Mouse (Mus musculus) kidney, postnatal 10 days (tissue): ENCODE measurements at regions not wholly inside any gene's neighbourhood (a gene's known extent, or its start where the extent isn't known, plus 50 kb on each side); places are given as distances from the start of the nearest gene placed in this dataset.

Experiments
- DNase-seq: peaks from one replicate; pipeline ENCODE4 v3.0.0; 2021; ENCODE audit warnings: mixed read lengths

DNA sequence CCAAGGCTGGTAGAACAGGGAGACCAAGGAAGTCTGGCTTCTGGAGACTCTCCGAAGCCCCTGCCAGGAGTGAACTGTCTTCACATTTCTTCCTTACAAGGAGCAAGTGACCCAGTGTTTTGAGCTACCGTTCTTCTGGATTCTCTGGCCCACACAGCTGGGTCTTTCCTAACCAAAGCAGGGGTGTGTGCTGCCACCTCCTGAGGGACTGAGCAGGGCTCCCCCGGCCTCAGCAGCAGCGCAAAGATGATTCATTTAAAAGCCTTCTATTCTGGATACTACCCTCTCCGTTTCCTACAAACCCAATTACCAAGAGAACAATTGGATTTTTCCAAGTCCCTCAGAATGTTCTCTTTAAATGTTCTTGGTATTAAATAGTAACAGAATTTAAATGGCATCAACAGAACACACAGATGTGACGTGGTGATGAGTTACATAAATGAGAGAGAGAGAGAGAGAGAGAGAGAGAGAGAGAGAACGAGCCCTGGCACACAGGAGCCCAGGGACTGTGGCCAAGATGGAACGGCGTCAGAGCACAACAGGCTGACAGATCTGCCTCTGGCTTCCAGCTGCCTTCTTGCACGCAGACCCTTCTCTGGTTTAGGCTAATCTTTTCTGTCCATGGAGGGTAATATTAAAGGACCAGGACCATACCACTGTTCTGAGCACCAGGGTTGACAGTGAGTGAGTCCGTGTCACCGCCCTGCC lies 191.6 kb downstream of the Agtpbp1 start:
- no peak for DNase-seq

DNA sequence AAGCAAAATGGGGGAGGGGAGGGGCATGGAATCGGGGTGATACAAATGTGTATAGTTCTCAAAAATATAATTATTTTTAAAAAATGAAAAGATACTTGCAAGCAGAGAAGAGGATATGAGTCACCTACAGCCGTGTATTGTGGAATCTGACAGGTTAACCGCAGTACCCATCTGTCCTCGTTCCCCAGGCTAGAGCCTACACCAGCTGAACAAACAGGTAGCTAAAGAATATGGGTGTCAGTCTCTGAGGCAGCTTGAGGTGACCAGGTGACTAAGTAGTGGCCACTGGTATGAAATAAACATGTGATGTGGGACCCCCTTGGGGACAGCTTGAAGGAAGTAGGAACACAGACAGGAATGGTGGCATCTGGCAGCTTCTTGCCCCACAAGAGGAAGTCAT lies 192.2 kb downstream of the Agtpbp1 start:
- no peak for DNase-seq

DNA sequence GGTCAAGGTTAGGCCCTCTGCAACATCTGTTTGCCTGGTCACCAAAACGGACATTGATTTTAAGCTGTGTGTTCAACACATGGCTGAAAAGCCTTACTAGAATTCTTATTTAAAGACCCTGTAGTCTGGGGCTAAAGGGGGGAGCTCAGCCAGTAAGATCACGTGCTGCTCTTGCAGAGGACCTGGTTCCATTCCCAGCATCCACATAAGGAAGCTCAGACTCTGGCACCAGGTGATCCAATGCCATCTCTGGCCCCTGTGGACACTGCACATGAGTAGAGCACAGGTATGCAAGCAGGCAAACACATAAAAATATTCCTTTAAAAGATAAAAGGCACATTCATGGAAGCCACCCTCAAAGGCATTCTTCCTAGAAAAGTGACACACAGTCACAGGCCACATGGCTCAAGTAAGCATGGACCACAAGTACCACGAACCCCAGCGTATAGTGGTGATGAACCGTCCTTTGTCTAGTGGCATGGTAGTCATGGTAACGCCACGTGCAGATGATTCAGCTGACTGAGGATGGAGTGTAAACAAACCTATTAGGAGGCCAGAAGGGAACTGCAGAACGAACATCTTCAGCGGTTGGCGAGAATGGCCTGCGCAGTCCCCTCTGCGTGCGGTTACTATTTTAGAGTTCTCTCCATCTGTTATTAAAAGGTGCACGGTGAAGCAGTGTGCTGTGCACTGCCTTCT lies 197.3 kb downstream of the Agtpbp1 start:
- no peak for DNase-seq

DNA sequence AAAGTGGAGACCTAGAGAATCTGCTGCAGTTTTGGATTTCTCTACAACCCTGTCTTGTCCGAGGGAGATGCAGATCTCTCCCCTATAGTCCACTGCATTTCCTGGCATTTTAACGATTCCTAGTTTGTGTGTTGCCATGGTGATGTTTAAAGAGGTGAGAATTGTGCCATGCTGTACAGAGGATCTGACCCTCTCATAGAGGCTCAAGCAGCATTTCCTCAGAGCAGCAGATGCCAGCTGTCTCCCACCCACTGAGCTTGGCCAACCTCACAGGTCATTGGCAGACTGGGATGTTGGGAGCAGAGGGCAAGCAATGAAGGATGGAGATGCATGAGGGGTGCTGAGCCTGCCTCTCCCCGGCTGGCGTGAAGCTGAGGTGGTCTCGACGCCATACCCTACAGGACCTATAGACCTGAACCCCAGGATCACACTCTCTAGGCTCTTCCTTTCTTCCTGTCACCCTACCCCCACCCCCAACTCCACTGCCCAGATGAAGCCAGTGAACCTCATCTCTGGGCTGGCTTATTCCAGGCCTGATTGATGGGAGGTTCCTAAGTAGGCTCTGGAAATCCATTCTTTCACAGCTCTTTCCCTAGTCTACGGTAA lies 198.0 kb downstream of the Agtpbp1 start:
- no peak for DNase-seq

DNA sequence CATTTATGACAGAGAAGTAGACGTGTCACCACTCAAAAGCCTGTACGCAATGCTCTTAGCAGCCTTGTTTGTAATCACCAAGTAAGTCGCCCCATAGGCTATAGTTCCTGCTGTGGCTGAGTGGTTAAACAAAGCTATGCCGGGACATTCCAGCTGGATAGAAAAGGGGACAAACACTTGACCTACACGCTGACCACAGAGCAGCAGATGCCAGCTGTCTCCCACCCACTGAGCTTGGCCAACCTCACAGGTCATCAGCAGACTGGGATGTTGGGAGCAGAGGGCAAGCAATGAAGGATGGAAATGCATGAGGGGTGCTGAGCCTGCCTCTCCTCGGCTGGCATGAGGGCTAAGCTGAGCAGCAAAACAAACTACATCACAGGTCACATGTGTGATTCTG lies 199.2 kb downstream of the Agtpbp1 start:
- DNase-seq: no peak

DNA sequence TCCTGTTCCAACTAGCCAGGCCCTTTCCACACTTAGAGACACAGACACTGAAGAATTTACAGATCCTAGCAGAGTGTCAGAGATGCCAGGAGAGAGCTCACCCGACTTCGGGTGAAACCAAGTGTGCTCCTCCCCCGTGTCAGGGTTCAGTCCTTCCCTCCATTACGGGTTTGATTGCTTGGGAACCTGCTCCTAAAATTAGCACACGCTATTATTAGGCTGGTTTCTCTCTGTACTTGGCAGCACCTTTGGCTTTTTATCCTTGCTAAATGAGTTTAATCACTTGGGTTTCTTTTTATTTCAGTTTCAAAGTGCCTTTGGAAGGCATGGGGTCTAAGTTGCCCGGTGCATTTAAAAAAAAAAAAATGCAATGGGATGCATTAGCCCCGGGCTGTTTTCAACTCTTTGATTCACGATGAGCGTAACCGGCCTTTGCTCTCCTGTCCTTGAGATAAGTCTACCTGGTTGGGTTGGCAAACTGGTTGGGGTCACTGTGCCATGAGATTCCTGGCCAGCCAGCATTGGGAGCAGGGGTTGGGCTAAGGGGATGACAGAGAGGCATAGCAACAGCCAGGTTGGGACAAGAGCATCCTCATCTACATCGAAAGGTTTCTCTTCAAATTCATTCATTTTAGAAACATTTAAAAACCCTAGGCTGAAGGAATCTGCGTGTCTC lies 214.7 kb downstream of the Agtpbp1 start:
- DNase-seq: no peak

DNA sequence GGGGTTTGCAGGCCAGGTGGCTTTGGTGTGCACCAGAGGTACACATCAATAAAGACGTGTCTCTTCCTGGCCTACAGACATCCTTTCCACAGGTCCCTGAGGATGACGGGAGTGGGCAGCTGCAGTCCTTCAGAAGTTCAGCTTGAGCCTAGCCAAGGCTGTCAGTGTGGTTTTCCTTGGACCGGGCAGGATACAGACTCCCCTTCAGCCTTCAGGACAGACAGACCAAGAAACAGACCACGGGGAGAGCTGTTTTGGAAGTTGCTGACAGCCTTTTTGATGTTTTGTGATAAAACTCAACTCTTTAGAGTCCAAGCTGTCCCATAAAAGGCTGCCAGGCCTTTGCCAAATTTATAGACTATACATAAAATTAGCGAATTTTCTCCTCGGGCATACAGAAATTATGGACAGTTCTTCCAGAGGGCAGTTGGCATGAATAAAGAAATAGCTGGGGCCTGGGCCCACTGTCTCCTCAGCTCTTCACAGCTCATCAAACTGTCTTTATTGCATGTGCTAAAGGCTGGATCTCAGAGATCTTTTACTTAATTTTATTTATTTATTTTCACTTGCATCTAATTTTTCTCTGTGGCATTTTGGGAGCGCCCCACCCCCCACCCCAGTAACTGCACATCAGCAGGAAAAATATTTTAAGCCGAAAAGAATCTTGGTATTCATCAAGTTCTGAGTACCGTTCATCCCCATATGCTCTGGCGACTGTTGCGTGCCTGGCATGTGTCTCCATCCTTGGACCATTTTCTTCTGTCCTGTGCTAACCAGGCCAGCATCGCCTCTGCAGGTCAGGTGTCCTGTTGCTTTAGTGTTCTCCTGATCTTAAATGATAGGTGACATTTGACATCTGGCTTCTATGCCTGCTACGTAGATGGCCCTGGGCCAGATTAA lies 216.2 kb downstream of the Agtpbp1 start:
- DNase-seq: peak; percentile 13

DNA sequence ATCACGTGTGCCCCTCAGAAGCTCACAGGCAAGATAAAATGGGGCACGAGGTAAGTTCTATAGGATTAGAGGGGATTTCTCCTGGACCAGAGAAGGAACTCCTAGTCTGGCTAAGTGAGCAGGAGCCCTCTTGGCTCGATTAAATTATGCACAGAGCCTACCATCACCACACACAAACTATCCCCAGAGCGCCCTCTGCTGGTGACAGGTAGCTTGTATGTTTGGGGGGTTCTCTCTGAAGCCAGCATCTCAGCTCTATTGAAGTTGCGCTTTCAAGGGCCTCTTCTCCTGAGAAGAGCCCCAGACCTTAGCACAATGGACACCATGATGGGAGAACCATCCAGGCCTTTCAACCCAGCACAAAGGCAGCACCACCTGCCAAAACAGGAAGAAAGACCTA lies 219.6 kb downstream of the Agtpbp1 start:
- peak; percentile 86 for DNase-seq

DNA sequence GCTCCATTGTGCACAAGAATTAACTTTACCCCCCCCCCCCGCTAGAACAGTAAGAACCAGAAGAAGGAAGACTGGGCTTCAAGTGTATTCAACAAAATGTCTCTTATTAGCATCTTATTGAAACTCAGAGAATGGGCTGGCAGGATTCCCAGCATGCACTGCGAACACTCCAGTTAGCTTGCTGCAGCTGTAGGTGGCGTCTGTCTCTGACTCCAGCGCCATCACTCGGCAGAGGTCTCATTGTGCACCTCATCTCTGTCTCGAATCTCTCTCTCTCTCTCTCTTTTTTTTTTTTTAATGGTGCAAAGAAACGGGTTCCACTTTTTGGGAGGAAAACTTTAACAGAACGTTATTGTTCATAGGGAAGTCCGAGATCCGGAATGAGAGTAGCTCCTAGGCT lies 221.6 kb downstream of the Agtpbp1 start:
- DNase-seq: no peak

DNA sequence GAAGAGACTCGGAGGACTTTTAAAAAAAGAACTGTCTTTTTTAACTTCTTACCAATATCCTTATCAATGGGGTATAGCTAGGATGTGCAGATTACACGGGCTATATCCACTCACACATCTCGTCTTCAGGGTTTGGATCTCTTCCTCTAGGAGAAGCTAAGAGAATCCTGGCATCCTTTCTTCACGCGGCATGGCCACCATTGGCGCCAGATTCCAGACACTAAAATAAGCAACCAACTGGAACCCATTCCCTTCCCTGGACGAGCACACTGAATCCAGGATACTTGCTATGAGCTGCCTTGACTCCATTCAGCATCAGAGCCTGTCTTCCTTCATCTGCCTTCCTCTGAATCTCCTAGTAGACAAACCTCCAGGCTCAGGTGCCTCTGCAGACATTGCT lies 223.7 kb downstream of the Agtpbp1 start:
- no peak for DNase-seq

DNA sequence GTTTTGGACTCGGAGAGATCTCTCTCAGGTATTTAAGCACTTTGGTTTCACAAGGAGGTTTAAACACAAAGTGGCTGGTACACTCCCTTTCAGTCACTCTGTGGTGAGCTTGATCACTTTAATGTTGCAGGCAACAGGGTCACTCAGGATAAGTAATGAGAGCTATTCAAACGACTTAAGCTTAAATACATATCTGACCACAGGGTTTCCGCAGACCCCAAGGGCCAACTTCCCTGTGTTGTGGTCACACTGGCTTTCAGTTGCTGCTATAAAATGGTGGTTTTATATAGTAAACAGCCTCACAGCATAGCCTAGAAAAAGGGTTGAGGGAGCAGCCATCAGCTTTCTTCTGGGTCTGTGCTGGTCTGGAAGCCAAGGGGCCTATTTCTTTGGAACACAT lies 225.0 kb downstream of the Agtpbp1 start:
- no peak for DNase-seq

DNA sequence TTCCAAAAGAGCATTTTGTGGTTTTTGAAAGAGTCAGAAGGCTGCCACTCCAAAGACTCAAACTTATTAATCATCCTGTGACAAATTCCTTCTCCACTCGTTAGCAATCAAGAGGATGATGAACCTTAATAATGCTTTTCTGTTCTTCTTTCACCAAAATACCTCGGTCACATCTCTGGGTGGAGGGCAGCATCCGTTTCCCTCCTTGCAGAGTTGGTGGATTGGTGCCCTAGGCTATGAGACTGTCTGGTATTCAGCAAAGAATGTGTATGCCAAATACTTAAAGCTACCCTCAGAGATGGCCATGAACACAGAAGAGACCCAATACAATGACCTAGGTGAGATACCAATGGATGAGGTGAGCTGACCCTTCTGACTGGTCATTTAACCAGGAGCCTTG lies 226.6 kb downstream of the Agtpbp1 start:
- no peak for DNase-seq

DNA sequence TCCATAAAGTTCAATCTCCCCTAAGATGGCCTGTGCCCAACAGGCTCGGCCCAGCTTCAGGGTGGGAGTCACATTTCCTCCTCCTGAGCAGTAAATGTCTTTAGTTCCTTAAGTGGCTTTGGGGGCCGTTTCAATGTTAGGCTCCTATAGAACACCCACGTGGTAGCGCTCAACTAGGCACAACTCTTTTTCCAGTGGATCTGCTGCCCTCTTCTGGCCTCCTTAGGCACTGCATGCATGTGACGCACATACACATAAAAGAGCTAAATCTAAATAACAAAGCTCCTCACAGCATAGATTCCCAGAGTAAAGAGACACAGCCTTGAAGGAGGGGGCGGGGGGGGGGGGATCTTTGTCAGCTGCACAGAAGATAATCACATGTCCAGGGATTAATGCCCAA lies 233.6 kb downstream of the Agtpbp1 start:
- DNase-seq: peak; percentile 18

DNA sequence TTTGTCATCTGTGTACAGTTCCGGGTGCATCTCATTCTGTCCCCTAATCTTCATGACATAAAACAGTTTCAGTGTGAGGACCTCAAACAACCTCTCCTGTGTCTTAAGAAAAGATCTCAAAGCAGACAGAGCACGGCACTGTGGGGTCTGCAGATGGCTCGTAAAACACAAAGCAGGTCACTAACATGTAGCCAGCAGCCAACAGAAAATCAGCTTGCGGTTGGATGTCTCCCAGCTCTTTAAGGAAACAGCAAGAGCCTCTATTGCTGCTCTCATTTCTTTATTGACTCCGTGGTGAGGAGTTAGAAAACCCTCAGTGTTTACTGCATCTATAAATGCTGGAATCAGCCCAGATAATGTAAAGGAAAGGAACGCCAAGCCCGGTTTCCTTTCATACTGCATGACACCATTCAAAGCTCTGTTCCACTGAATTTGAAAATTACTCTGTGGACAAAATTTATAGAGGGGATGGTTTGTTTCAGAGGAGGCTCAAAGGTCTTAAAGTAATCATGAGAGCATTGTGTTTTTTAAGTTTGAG lies 234.3 kb downstream of the Agtpbp1 start:
- no peak for DNase-seq

DNA sequence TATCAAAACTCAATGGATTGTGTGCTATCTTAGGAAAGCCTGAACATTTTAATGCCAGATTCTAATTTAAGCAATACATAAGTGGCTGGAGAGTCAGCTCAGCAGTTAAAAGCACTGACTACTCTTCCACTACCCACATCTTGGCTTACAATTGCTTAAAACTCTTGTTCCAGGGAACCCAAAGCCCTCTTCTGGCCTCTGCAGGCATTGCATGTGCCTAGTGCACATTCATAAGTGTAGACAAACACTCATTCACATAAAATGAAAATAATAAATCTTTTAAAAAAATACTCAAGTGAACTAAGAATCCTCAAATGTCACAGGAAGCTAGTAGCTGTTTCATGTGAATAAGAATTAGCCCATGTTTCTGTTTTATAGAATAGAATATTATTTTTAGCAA lies 236.5 kb downstream of the Agtpbp1 start:
- no peak for DNase-seq

DNA sequence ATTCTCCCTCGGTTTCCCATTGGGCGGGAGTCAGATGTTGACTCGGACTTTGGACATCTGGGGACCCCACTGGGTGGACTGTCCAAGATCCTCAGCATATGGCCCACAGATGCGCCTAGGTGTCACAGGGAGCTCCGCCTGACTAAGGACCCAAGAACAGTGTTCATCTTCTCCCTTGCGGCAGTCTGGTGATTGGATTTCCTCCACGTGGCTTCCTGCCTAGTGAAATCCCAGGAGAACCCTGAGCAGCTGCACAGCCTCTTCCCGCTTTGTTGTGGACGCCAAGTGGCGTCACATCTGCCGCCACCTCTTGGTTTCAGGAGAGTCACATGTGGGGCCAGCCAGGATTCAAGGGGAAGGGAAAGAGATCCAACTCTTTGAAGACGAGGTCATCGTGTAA lies 243.2 kb downstream of the Agtpbp1 start:
- DNase-seq: peak; percentile 57

DNA sequence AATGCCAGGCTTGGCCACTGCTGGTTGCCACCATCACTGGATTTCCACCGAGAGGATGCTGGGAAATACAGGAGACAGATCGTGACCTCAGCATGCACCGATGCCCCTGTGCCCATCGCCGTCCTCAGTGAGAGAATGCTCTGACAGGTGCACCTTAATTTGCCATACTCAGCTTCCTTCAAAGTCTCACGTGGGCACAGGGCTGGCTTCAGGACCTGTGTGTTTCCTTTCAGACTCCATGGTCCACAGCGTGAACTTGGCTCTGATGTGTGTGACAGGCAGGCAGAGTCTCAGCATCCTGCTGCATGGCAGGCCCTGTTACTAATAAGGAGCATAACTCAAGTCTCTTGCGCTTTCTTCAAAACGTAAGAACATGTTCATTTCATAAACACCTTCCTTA lies 246.6 kb downstream of the Agtpbp1 start:
- DNase-seq: no peak

DNA sequence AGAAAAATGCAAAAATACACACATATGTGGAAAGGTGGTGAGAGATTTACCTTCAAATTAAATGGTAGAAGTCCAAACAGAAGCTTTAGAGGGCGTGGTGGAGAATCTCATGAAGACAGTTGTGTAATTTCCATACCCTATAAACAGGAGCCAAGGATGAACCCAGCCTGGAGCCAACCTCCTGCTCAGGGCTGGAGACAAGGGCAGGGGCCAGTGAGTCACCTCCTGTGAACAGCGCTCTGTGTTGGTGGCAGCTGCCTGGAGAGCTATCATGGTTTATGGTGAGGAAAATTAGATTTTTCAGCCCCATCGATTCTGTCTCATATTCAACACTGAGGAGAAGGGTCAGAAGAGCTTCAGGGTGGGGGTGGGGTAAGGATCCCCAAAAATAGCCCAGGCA lies 261.1 kb downstream of the Agtpbp1 start:
- DNase-seq: no peak

DNA sequence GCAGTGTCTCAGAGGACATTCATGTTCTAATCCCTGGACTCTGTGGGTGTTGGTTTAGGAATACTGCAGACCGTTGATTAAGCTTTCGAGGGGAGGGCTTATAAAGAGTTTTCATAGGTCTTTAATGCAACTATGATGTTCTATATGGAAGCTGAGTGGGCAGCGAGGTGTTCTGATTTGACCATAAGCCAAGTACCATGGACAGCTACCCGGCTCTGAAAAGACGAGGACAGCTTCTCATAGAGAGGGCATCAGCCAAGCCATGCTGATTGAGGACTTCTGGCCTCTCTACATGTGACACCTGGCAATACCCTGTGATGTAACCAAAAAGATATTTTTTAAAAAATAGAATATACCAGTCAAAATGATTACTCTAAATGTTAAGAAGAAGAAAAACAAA lies 261.6 kb downstream of the Agtpbp1 start:
- DNase-seq: peak; percentile 42

DNA sequence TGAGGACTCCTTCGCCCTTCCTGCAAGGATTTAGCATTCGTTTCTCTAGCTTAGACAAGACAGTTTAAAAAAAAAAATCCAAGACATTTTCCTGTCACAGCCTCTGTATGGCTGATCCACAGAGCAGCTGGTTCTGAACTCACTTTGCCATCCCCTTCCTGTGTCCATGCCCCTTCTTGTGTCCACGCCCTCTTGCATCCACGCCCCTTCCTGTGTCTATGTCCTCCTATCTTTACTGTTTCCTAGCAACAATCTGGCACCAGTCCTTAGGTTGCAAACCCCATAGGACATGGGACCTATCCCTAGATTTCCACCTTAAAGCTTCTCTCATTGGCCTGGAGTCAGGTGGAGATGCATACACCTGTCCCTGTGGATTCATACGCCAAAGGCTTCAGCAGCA lies 264.8 kb downstream of the Agtpbp1 start:
- DNase-seq: no peak

DNA sequence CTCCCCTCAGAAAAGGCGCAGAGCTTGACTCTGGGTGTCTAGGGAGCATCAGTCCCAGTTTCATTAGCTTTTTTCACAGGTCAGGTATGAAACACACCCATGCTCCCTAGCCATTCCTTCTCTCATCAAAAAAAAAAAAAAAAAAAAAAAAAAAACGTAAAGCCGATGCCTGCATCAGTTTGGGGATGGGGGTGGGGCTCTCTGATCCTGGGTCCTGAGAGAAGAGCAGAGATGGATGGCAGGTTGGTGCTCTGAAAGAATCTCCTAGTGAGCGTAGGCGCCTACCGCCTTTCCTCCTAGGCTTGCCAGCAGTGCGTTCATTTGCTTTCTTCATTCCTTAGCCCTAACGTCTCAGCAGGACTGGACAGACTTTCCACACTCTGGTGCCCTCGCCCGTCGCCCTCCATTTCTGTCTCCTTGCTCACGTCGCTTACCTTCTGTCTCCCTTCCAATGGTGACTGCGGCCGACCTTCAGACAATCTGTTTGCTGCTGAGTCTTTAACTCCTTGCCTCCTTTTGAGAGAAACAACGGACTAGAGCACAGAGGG lies 267.5 kb downstream of the Agtpbp1 start:
- DNase-seq: no peak

DNA sequence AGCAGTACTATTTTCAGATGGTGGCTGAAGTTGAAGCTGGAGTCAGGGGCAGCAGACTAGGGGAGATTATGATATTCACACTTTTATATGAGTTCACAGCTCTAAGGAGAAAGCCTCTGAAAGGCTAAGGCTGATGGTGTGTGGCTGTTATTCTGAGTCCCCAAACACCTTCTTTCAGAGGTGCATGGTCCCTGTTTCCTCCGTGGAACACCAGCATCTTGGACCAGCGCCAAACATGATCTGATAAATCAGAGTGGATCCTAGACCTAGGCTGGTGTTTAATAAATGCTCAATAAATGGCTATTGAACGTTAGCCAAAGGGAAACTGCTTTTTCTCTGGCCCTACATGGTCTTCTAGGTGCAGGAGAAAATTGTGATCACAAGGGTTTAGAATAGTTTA lies 269.2 kb downstream of the Agtpbp1 start:
- no peak for DNase-seq
